Mouse (Mus musculus) midbrain, embryonic 16.5 days (tissue): ENCODE results near the gene Lrcol1. TPM values are rescaled to one million over a fixed set of nuclear protein-coding genes. Genes with fewer than 3 reads are reported as not detected.

ENCODE experiments used
- ATAC-seq: fragments of 200-750 bp; cut with Nextera tagmentation; 2 replicates; pipeline ENCODE4 v1.8.0; 2017; ENCODE audit warnings: moderate TSS enrichment
- H3K27ac ChIP-seq: fragments of 300-500 bp; sonication (generic); 2 replicates; pipeline ENCODE4 v1.5.1; 2014; ENCODE audit warnings: mild to moderate bottlenecking, low read length, mixed read lengths
- H3K27me3 ChIP-seq: fragments of 300-500 bp; sonication (generic); 2 replicates; pipeline ENCODE4 v1.6.1; 2014; ENCODE audit warnings: low read depth, low read length, mixed read lengths; ENCODE audit not compliant: control insufficient read depth, insufficient read depth
- H3K36me3 ChIP-seq: fragments of 300-500 bp; sonication (generic); 2 replicates; pipeline ENCODE4 v1.6.1; 2014; ENCODE audit warnings: mild to moderate bottlenecking, low read length, moderate library complexity, mixed read lengths; ENCODE audit not compliant: control insufficient read depth, insufficient read depth
- H3K4me1 ChIP-seq: fragments of 300-500 bp; sonication (generic); 2 replicates; pipeline ENCODE4 v1.6.1; 2014; ENCODE audit warnings: mild to moderate bottlenecking, low read length, mixed read lengths; ENCODE audit not compliant: control insufficient read depth, insufficient read depth
- H3K4me2 ChIP-seq: fragments of 300-500 bp; sonication (generic); 2 replicates; pipeline ENCODE4 v1.6.1; 2014; ENCODE audit warnings: mild to moderate bottlenecking, low read length, mixed read lengths
- H3K4me3 ChIP-seq: fragments of 300-500 bp; sonication (generic); 2 replicates; pipeline ENCODE4 v1.5.1; 2014; ENCODE audit warnings: low read depth, mild to moderate bottlenecking, low read length, moderate library complexity, mixed read lengths
- H3K9ac ChIP-seq: fragments of 300-500 bp; sonication (generic); 2 replicates; pipeline ENCODE4 v1.6.1; 2014; ENCODE audit warnings: low read depth, low read length, mixed read lengths
- H3K9me3 ChIP-seq: fragments of 300-500 bp; sonication (generic); replicated peaks from 2 replicates; pipeline ENCODE4 v1.6.1; 2014; ENCODE audit warnings: mild to moderate bottlenecking, low read length, mixed read lengths; ENCODE audit not compliant: control insufficient read depth, poor library complexity, severe bottlenecking
- WGBS: fragments of 180-500 bp; shearing (Covaris S2); extraction: QIAGEN DNeasy Blood & Tissue Kit; methylation state at CpG from one replicate; pipeline ENCODE4 v1.1.7; 2014; 5-methylcytosine and 5-hydroxymethylcytosine counted together
- polyA plus RNA-seq: library from polyadenylated mRNA; unstranded; fragments of >200 nt; fragmentation: Nextera tagmentation; extraction: Ambion mirVana; gene quantifications from 2 replicates; pipeline ENCODE4 v1.2.1, GENCODE M21; 2015

Gene Lrcol1
- polyA plus RNA-seq, 1 experiment from 2014 or later, result not detected

- Histone ChIP-seq H3K4me3 (no peak overlapping the region), H3K4me1 (peaks cover 8% of the 10 kb centered on the region; the same call in 1 of the 2 replicates), H3K9ac (no peak overlapping the region), H3K27me3 (no peaks in the 10 kb centered on the region), H3K36me3 (no peaks in the 10 kb centered on the region), H3K4me2 (no peak overlapping the region), H3K27ac (no peak overlapping the region), H3K9me3 (no peaks in the 10 kb centered on the region)
- no peak for ATAC-seq
- 88% methylated on average over 8 of the region's 8 CpGs for WGBS
Measured at GRCm38 (mm10) chr5:110347006-110347405, 2.5 kb downstream of the Lrcol1 start.

DNA sequence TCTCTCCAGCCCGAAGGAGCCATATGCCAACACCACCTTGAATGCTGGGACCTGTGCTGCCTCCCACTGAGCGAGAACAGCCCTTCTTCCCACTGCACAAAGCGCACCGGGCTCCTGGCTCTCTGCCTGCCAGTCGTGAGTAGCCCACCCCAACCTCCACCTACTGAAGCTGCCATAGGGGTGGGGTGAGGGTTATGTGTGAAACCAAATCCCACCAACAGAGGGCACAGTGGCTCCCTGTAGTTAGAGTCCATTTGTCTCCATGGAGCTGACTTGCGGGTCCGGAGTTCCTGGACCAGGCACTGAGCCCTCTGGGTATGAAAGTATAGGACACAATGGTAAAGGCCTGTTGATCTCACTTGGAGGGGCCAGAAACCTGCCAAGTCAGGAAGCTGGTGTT is 10.2 kb downstream of the Lrcol1 start:
- Histone ChIP-seq H3K36me3 (no peaks in the 10 kb centered on the region), H3K27me3 (no peaks in the 10 kb centered on the region; the same call in 1 of the 2 replicates), H3K4me2 (no peak overlapping the region), H3K9me3 (no peaks in the 10 kb centered on the region), H3K4me1 (peaks cover 4% of the 10 kb centered on the region; the same call in 1 of the 2 replicates), H3K4me3 (no peak overlapping the region), H3K27ac (no peak overlapping the region), H3K9ac (no peak overlapping the region)
- 20% methylated on average over 7 of the region's 7 CpGs for WGBS
- no peak for ATAC-seq

GRCm38 (mm10) chr5:110357531-110358179 is 13.1 kb downstream of the Lrcol1 start:
- Histone ChIP-seq H3K36me3 (peaks cover 3% of the 10 kb centered on the region), H3K9me3 (no peaks in the 10 kb centered on the region), H3K27ac (no peak overlapping the region), H3K27me3 (no peaks in the 10 kb centered on the region; the same call in 1 of the 2 replicates), H3K4me2 (no peak overlapping the region), H3K4me3 (no peak overlapping the region), H3K4me1 (peaks cover 4% of the 10 kb centered on the region; the same call in 1 of the 2 replicates), H3K9ac (no peak overlapping the region)
- ATAC-seq, result peak; percentile 59; the same call in 1 of the 2 replicates
- WGBS, result 33% methylated on average over 8 of the region's 9 CpGs

DNA sequence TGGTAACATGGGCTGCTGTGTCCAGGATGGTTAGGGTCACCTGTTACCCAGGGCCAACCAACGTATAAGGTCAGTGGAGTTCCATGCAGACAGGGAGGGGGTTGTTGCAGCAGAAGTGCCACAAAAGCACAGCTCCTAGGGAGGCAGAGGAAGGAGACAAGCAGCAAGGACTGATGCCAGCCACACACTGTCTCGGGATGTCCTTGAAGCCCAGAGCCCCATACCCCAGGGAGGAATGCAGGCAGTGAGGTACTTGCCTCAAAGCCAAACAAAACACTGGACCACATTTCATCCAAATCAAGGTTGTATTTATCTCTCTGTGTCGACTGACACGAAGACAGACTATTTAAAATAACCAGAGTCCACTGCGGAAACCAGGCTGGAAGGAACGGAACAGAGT is 16.9 kb downstream of the Lrcol1 start:
- no peak for ATAC-seq
- Histone ChIP-seq H3K9me3 (no peaks in the 10 kb centered on the region), H3K4me2 (no peak overlapping the region), H3K4me1 (peaks cover 8% of the 10 kb centered on the region; the same call in 1 of the 2 replicates), H3K27ac (no peak overlapping the region), H3K9ac (no peak overlapping the region), H3K36me3 (peaks cover 3% of the 10 kb centered on the region), H3K4me3 (no peak overlapping the region), H3K27me3 (no peaks in the 10 kb centered on the region)
- WGBS, result 86% methylated on average over 6 of the region's 6 CpGs

DNA sequence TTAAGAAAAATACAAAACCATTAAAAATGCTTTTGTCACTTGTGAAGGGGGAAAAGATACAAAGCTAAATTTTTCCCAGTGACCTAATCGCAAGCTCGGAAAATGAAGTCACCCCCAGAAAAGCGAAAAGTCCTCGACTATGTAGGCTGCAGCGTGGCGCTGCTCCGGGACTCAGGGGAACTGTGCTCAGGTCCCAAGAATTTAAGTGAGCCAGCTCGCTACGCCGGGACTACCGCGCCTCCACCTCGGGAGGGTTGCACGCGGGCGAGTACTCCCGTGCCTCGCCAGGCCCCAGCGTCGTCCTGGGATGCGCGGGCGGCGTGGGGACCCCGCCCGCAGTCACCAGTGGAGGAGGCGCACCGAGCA is 18.3 kb downstream of the Lrcol1 start:
- Histone ChIP-seq H3K27me3 (no peaks in the 10 kb centered on the region), H3K36me3 (peaks cover 3% of the 10 kb centered on the region), H3K9ac (peak overlapping the region; percentile 66), H3K4me1 (peaks cover 6% of the 10 kb centered on the region; the same call in 1 of the 2 replicates), H3K27ac (no peak overlapping the region), H3K4me2 (peak overlapping the region; percentile 82), H3K9me3 (no peaks in the 10 kb centered on the region), H3K4me3 (peak overlapping the region; percentile 46)
- WGBS, result 3% methylated on average over 27 of the region's 28 CpGs
- ATAC-seq, result no peak

DNA sequence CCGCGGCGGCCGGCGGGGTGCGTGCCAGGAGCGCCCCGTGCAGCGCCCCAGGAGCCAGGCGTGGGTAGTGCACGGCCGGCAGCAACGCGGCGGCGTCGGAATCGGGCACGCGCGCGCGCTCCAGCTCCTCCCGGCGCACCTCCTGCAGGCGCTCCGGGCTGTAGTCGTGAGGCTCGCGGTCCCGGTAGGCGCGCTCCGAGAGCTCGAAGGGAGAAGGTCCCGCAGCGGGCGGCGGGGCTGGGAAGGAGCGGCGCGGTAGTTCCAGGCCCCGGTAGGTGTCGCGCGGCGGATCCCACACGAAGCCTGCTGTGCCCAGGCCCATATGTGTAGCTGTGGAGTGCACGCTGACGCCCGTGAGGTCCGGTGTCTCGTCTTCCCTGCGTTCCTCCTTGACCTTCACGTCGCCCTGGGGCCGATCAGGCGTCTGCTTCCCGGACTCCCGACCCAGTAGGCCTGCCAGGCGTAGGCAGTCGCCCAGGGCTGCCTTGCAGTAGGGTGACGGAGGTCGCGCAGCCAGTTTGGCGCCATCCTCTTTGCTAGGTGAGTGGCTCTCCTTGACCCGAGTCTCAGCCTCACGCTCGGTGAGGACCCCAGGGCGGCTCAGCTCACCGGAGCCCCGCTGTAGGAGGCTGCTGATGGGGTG is 18.8 kb downstream of the Lrcol1 start:
- peaks cover 3% of the 10 kb centered on the region for H3K36me3 ChIP-seq
- 4% methylated on average over 62 of the region's 72 CpGs for WGBS
- peak overlapping the region; percentile 82 for H3K4me2 ChIP-seq
- H3K9me3 ChIP-seq, result no peaks in the 10 kb centered on the region
- peak; percentile 78 for ATAC-seq
- H3K27me3 ChIP-seq, result no peaks in the 10 kb centered on the region
- peak overlapping the region; percentile 45; the same call in 1 of the 2 replicates for H3K27ac ChIP-seq
- H3K9ac ChIP-seq, result peak overlapping the region; percentile 66
- peak overlapping the region; percentile 46 for H3K4me3 ChIP-seq
- H3K4me1 ChIP-seq, result peaks cover 4% of the 10 kb centered on the region; the same call in 1 of the 2 replicates

DNA sequence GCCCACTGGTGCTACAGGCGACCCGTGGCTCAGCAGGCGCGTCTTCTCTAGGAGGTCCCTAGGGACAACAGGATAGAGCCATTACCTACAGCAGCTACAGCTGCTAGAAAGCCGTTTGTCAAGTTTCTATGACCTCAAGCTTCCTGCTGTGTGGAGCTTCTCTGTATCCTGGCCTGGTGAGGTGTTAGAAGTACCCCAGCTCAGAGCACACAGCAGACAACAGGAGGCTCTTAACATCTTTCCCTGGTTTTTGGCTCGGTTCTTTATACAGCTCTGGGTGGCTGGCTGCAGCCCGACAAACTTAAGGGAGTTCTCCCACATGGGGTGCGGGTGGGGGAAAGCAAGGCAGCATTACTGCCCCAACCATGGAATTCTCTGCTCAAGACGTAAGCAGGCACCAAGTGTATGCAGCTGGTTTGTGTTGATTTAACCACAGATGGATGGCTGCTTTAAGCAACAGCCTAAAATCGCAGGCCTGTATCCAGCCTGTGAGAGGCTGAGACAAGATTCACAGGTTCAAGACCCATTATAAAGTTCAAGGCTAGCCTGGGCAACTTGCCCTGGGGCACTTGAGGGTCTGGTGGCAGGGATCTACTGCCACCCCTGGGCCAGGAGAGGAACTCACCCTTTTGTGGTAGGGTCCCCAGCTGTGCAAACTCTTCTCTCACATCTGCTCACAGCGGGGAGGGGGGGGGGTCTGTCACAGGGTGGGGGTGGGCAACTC is 19.5 kb downstream of the Lrcol1 start:
- peaks cover 3% of the 10 kb centered on the region for H3K36me3 ChIP-seq
- no peak for ATAC-seq
- peak overlapping the region; percentile 66 for H3K9ac ChIP-seq
- peak overlapping the region; percentile 46 for H3K4me3 ChIP-seq
- 34% methylated on average over 10 of the region's 11 CpGs for WGBS
- H3K4me2 ChIP-seq, result peak overlapping the region; percentile 82
- H3K4me1 ChIP-seq, result peaks cover 4% of the 10 kb centered on the region; the same call in 1 of the 2 replicates
- H3K9me3 ChIP-seq, result no peaks in the 10 kb centered on the region
- H3K27ac ChIP-seq, result peak overlapping the region; percentile 45; the same call in 1 of the 2 replicates
- no peaks in the 10 kb centered on the region for H3K27me3 ChIP-seq

- Histone ChIP-seq H3K4me3 (no peak overlapping the region), H3K27ac (no peak overlapping the region), H3K4me1 (no peaks in the 10 kb centered on the region), H3K9ac (no peak overlapping the region), H3K4me2 (no peak overlapping the region), H3K36me3 (peaks cover 28% of the 10 kb centered on the region), H3K9me3 (no peaks in the 10 kb centered on the region), H3K27me3 (no peaks in the 10 kb centered on the region)
- peak; percentile 41; the same call in 1 of the 2 replicates for ATAC-seq
- WGBS, result 52% methylated on average over 8 of the region's 8 CpGs
Measured at GRCm38 (mm10) chr5:110376802-110377433, 32.4 kb downstream of the Lrcol1 start.
